Mouse (Mus musculus) CH12F3 (cell line): ENCODE measurements around the gene Clcnka.

Experiments
- in situ Hi-C: fragments of 300-500 bp; cut with MboI; formaldehyde crosslinking; loops from 2 replicates; pipeline ENCODE4 v1.14.3; 2020; ENCODE audit warnings: low sequenced_read_pairs

Clcnka gene

DNA sequence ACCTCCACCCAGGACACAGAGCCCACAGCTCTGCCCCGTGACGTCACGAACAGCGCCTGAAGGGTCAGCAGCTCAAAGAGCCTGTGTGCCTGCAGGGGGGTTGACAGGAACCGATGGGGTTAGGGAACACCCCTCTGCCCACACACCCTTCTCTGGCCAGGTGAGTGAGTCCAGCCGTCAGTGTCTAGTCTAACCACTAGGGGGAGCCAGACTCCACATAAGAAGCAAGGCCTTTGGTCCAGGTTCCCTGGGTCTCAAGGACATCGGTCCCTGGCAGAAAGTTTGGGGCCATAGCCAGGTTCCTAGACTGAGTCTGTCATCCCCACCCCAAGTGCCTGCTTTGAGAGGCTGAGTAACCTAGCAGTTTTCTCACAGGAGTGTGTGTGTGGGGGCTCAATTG lies 13.2 kb downstream of the Clcnka start:
- in situ Hi-C loops = no loop called here

DNA sequence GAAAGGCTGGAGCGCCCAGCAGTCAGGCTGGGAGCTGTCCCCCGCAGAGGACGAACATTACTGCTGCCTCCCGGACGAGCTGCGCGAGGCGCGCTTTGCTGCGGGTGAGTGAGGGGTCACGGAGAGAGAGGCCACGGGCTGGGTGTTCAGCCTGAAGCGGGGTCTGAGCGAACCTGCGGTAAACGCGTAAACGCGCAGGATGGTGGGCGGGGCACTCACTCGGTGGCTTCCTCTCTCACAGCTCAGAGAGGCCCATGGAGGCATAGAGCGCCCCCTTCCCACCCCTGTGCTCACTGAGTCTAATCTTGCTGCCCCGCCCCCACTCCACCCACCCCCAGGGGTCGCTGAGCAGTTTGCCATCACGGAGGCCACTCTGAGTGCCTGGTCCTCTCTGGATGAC lies 16.1 kb downstream of the Clcnka start:
- in situ Hi-C loops = no loop called here

DNA sequence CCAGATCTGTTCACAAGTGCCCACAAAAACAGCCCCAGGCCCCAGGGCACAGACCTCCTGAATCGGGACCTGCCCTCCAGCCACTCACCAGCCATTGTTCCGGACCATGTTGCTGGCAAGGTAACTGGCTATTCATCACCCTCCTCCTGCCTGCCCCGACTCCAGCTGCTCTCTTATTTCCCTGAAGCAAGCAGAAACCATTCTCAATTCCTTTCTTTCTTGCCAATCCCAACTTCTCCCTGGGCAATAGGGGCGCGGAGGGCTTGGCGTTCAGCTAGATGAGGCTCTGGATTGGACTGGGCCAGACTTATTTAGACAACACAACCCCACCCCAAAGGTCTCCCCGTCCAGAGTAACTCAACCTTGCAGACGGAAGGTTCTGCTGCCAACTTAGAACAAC lies 18.9 kb downstream of the Clcnka start:
- in situ Hi-C loops = no loop called here

DNA sequence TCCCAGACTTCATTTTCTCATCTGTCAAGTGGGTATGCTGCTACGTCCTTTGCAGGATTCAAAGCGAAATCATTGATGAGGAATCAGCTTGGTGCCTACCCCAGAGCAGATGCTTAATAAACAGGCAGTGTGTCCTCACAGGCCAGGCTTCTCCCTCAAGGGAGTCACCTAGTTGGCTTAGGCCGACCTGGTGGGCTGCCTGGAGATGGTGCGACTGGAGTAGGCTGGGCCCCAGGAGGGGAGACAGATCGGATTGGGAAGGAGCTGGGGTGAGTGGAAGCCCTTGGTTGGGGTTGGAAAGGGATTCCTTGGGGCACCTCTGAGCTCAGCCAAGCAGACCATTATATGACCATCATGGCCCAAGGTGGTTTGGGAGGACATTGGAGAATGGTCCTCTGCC lies 26.1 kb downstream of the Clcnka start:
- in situ Hi-C loops = no loop called here

DNA sequence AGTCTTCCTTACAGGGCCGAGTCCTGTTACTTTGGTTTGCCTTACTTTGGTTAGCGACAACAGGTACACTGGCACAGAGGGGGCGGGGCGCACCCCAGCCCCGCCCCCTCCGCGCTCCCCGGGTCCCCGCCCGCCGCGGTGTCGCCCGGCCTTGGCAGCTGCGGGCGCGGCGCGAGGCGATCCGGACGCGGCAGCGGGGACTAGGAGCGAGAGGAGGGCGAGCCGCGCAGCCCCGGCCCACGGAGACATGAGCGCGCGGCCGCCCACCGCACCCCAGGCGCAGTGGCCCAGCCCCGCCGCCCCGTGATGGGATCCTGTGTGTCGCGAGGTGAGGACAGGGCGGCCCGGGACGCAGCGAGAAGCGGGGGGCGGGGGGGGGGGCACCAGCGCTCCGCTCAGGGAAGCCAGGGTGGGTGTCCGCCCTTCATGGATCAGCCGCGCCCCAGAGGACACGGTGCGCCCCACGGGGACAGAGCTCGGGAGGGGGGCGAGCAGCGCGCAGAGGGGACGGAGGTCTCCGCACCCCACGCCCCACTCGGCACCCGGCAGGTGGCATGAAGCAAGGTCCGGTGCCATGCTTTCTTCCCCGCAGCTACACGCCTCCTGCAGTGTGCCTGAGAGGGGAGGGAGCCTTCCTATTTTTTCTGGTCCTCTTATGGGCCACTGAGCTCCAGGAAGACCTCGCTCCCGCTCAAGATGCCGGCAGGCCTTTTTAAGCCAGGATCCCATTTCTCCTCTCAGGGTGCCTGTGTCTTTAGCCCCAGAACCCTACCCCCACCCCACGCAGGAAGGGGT lies 30.3 kb downstream of the Clcnka start, which contains the start of gene Fam131c:
Gene Fam131c, plus strand, starts transcription at position 224 of the 795 bp plus-strand sequence.
- in situ Hi-C loops = loop anchor here (10.0 kb wide), 1 partner anchor 83 kb away; no protein-coding TSS in a partner anchor

DNA sequence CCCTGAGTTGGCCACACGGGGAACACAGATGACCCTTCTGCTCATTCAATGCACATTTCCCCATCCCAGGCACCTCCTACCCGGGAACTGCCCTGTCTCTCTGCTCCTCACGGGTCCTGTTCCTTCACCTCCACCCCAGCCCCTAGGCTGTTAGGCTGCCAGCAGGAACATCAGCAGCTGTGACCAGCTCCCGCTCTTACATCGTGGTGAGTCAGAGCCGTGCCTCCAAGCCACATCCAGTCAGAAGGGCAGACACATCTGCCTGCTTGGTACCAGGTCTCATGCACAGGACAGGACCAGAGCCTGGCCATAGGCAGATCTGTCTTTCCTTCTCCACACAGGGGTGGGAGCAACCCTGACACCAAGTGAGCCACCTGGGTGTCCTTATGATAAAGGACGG lies 32.6 kb downstream of the Clcnka start:
- in situ Hi-C loops = loop anchor here (10.0 kb wide), 1 partner anchor 81 kb away; no protein-coding TSS in a partner anchor

DNA sequence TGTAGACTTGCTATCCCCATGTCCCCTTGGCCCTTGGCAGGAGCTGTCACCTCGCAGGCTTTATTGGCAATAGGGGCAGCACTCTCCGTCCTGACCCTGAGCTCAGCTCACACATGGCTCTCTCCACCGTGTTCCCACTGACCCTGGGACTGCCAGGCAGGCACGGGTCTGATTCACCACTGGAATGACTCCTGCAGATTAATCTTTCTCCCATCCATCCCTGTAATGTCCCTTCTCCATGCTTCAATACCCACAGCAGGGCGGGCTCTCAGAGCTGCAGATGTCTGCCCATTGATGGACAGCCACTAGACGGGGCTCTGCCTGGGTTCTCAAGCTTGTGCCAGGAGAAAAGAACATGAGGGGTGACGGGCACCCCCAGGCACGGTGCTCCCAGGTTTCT lies 33.4 kb downstream of the Clcnka start:
- in situ Hi-C loops = loop anchor here (10.0 kb wide), 1 partner anchor 80 kb away; no protein-coding TSS in a partner anchor

DNA sequence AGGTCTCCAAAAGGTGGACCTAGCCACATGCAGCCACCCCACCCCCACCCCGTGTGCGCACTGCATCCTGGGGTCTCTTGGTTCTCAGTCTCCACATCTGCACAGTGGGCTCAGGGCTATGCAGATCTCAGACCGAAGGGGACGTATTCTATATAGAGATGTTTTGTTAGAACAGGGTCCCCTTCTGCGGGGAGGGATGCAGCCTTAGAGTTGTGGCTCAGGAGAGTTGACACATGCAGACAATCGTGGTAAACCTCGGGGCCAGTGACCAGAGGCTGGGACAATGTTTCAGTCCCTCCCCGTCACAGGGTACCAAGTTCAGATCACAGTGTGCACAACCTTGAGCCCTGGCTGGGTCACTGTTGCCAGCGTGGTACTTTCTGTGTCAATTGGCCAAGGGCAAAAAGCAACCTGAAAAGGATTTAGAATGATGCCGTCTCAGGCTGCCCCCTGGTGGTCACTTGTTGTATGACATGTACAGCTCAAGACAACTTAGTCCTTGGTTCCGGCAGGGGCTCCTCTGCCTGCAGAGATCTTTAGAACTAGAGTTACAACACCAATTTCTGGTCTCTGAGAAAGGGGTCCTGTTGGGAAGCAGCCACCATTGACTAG lies 35.5 kb downstream of the Clcnka start:
- in situ Hi-C loops = loop anchor here (10.0 kb wide), 1 partner anchor 78 kb away; no protein-coding TSS in a partner anchor

DNA sequence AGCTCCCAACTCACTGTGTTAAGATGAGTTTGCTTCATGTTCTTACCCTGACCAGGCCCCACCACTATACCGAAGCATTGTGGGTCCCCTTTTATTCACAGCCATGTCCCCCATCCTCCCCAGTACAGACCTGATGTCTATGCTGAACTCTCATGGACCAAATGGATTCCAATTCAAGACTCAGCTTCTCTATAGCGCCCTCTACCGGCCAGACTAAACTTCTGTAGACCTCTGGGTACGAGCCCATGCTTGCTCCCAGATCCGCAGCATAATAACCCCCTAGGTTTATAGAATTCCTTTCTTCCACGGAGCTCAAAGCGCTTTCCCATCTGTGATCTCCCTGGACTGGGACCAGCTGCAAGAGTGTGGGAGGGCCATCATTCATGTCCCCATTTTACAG lies 37.7 kb downstream of the Clcnka start:
- in situ Hi-C loops = loop anchor here (10.0 kb wide), 1 partner anchor 76 kb away; no protein-coding TSS in a partner anchor

DNA sequence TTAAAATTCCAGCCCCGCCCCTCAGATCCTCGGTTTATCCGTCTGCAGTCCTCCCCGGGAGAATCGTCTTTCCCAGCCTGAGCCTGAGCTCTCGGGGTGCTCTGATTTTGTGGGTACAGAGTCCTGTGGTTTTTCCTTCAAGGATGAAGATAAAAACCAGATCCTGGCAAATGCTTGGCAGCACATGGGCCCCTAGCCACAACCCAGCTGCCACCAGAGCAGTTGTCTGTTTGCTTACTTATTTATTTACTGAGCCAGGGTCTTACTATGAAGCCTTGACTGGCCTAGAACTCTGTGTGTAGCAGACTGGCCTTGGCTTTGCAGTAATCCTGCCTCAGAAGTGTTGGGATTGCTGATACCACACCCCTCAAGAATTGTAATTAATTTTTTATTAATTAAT lies 39.3 kb downstream of the Clcnka start:
- in situ Hi-C loops = no loop called here

DNA sequence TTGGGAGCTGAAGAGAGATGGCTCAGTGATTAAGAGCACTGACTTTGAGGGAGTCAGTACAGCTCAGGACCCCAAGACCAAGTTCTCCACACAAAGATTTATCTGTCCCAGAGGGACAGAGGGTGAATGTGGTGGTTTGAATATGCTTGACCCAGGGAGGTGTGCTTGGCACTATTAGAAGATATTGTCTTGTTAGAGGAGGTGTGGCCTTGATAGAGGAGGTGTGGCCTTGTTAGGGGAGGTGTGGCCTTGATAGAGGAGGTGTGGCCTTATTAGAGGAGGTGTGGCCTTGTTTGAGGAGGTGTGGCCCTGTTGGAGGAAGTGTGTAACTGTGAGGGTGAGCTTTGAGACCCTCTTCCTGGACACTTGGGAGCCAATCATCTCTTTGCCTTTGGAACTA lies 40.7 kb downstream of the Clcnka start:
- in situ Hi-C loops = no loop called here

DNA sequence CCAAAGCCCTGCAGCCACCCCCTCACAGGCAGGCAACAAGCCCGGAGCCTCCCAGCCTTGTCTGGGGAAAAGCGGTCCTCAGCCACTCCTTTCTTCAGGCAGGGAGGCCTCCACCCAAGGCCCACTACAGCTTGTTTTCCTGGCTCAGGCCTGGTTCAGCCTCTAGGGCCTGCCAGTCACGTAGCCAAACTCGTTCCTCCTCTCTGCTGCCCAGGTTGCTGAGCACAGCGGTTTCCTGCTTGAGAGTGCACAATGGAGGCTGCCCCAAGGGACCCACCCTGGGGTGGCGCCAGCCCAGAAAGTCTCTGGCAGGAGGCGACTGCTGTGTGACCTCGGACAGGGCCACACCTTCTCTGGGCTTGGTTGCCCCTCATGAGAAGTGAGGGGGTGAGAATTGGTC lies 44.7 kb downstream of the Clcnka start:
- in situ Hi-C loops = no loop called here

DNA sequence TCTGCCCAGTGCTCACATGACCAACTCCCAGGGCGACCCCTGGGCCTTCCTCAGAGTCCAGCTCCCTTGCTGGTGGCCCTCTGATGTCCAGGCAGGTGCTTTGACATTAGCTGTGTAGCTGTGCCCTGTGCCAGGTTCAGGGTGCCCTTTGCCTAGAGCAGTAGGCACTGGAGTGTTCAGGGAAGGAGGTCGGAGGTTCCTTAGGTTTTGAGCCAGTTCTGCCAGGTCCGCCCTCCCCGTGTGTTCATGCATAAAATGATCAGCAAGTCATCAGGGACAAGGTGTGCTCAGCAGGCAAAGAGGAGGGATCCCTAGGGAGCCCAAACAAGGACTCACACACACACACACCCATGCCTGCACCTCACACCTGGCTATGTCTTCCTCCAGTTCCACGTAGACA lies 45.5 kb downstream of the Clcnka start:
- in situ Hi-C loops = no loop called here

DNA sequence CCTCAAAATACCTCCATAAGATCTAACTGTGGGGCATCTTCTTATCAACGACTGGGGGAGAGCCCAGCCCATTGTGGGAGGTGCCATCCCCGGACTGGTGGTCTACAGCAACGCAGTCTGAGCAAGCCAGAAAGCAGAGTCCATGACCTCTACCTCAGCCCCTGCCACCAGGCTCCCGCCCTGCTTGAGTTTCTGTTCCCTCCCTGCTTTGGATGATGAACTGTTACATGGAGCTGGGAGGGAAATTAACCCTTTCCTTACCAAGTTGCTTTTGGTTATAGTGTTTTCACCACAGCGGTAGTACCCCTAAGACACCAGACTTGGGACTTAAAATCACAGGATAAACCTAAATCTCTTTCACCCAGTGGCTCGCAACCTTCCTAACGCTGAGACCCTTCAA lies 46.6 kb downstream of the Clcnka start:
- in situ Hi-C loops = no loop called here

DNA sequence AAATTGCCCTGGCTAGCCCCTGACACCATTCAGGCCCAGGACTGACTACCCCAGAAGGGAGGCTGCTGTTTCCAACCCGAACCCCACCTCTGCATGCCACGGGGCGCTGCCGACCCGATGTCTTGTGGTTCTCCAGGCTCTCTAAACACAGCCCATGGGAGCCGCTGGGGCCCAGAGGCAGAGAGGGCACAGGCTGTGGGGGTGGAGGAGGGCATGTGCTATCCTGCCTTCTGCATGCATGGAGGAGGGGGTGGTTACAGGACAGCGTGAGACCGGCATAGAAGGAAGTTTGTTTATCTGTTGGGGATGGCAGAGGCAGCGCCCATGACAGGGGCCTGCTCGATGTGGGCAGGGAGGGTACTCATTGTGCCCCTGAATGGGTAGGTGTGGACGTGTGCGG lies 48.5 kb downstream of the Clcnka start:
- in situ Hi-C loops = no loop called here

DNA sequence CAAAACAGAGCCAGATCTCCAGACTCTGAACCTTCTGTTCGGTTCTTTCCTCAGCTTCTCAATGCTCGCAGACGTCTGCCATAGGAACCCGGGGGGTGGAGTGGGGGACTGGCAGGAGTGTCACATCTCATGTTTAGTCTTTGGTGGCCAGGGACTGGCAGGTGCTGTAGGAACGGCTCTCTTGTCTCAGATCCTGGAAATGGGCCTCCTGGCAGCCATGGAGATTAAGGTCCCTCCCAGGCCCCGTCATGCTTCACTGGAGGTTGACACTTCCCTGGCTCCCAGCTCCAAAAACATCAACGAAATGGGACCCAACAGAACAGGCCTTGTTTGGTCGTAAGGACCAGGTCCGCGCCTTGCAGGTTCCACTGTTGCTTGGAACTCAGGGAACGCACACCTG lies 49.9 kb downstream of the Clcnka start:
- in situ Hi-C loops = no loop called here

DNA sequence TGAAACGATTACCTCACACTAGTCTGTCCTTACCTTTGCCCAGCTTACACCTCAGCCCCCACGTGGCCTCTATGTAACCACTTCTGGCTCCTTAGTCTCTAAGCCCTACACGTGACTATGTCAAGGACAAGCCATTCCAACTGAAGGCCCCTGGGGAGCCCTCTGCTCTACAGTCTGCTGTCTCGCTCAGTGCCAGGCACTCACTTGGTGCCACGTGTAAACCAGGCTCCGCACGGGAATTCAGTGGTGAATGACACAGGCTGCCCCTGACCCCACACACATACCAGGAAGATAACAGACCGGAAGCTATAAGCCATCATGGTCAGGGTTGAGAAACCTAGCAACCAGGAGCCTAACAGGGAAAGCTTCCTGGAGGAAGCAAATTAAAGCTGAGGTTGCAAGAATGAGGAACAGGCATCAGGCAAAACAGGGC lies 51.1 kb downstream of the Clcnka start:
- in situ Hi-C loops = no loop called here

DNA sequence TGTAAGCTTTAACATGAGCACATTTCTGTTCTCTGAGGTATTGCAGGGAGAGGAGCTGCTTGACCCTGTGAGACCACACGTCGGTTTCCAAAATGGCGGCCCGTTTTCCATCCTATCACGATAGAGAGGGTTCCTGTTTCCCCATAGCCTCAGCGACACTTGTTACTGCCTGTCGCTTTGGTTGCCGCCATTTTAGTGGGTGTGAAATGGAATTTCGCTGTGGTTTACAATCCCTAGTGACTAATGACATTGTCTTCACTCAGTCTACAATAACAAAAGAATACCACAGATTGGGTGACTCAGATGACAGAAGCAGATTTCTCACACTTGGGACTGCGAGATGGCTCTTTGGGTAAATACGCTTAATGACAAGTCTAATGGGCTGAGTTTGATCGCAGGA lies 53.3 kb downstream of the Clcnka start:
- in situ Hi-C loops = no loop called here

DNA sequence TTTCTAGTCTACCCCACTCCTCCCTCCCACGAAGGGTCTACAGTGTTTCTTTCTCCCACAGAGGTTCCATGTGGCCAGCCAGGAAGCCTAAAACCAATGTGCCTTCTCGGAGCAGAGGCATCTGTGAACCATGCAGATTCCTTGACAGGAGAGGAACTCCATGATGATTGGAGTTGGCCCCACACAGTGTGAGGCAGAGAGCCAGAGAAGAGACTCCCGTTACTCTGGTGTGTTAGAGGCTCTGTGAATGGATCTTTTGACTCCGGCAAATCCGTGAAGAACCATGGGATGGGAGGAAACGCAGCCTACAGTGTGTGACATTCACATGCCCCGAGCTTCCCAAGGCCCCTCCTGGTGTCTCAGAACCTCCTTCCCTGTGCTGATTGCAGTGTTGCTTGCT lies 55.0 kb downstream of the Clcnka start:
- in situ Hi-C loops = no loop called here

DNA sequence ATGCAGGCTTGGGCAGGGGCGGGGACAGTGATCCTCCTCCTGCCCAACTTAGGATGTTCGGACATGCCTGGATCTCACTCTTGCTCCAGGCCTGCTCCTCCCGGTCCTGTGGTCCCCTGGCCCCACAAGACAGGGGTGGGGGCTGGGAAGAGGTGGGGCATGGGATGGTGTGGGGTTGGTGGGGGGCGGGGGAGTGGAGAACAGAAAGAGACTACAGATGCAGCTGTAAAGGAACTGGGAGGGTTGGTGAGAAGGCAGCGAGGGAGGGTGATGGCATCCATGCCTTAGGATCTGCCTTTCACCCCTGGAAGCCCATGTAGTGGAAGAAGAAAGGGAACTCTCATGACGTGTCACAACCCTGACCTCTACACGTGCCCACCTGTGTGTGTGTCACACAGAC lies 57.0 kb downstream of the Clcnka start:
- in situ Hi-C loops = no loop called here

DNA sequence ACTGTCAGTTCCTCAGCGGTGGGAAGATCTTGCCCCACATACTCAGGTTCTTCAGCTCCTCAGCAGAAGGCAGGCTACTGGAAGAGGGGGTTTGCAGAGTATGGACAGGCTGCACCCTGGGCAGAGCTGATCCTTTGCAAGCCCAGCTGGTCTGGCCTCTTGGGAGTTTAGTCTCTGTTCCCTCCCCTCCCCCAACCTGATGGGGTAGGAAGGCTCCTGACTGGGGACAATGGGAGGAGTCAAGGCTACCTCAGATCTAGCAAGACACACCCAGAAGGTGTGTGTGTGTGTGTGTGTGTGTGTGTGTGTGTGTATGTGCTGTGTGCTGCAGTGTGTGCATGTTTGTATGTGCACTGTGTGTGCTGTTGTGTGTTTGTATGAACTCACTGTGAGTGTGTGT lies 59.7 kb downstream of the Clcnka start:
- in situ Hi-C loops = no loop called here

DNA sequence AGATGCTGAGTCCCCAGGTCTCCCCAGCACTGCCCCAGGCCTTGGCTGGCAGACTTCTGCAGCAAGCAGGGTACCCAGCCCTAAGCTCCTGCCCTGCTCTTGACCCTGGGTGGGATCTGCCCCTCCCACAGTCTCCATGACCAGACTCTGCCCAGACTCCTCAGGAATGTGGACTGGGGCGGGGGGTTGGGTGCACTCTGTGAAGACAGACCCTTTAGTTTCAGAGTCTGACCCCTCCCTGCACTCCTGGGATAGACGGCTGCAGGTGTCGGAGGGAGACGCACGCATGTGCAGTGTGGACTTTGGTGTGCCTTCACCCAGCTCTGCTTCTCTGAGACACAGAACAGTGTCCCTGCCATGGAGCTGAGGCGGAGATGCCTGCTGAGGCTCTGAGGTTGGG lies 60.5 kb downstream of the Clcnka start:
- in situ Hi-C loops = no loop called here
